Comparison of ENCODE assay signal across 8 mouse cellular contexts in the genomic region with DNA sequence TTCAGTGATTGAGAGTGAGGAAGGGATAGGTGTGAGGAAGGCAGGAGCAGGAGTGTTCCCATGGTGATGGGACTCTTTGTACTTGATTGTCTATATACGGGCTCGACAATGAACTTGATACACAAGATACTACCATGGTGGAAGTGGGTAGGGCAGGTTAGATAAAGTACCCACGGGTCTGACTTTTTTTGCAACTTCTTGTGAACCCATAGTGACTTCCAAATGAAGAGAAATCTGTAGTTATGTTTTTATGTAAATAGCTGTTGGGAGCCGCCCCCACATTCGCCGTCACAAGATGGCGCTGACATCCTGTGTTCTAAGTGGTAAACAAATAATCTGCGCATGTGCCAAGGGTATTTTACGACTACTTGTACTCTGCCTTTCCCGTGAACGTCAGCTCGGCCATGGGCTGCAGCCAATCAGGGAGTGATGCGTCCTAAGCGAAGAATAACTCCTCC. TPM values are rescaled to one million over a fixed set of nuclear protein-coding genes. Genes with fewer than 3 reads are reported as not detected.
DNase-seq lines count a peak whose midpoint lies in the region; ATAC-seq and TF ChIP-seq lines count a peak whose summit lies in the region.
"Not testable (repeated sequence)": the region's sequence is repeated elsewhere in the genome, so short reads cannot be mapped to it uniquely, and the experiment has no call there.
"Had no signal": no experiment of that assay in that cellular context is flagged by ENCODE, and none has a peak within 500 bp of the region (broad histone marks: within the 10 kb centered on the region; RNA-seq: fewer than 3 reads in every experiment).

No protein-coding gene starts in this region.

- H3K4me1 ChIP-seq in forebrain, embryonic 10.5 days, result peaks cover 43% of the 10 kb centered on the region
- peaks cover 7 to 14% of the 10 kb centered on the region in 2 experiments; a peak in 3 of 4 replicates for H3K4me1 ChIP-seq in heart, embryonic 14.5 days (ENCODE audit: control insufficient read depth in 2 of 2, insufficient read depth in 2 of 2, low read length in 2 of 2)
- not testable (repeated sequence) for H3K4me1 ChIP-seq in intestine, postnatal 0 days (replicated peaks; ENCODE audit: control insufficient read depth, insufficient read depth, low read length); olfactory bulb, adult 2 months (ENCODE audit: control insufficient read depth, insufficient read depth, low read length)
- peaks cover 11% of the 10 kb centered on the region for H3K4me1 ChIP-seq in liver, embryonic 11.5 days (replicated peaks; ENCODE audit: control insufficient read depth, insufficient read depth, low read length)
- peaks cover 21% of the 10 kb centered on the region for H3K4me1 ChIP-seq in midbrain, embryonic 11.5 days (ENCODE audit: control insufficient read depth, insufficient read depth, low read length)

- ATAC-seq in heart, embryonic 14.5 days (ENCODE audit: insufficient number of reproducible peaks, insufficient read depth, low FRiP score, low read depth), result 0 out of 2 replicates have a peak, but pooled peaks have one; percentile 38
- peak; percentile 65 for ATAC-seq in intestine, postnatal 0 days
- ATAC-seq in liver, embryonic 11.5 days (replicated peaks; ENCODE audit: low FRiP score), result peak; percentile 64; the same call in 1 of the 2 replicates
- peak; percentile 63 for ATAC-seq in midbrain, embryonic 11.5 days (ENCODE audit: low FRiP score)

- not testable (repeated sequence) for TF ChIP-seq POLR2A in olfactory bulb, adult 2 months (IDR thresholded peaks at IDR 0.05; ENCODE audit: insufficient read depth, low read depth, low read length)

- WGBS in forebrain, embryonic 10.5 days, result 27% methylated on average over 11 of the region's 14 CpGs
- WGBS in heart, embryonic 14.5 days, result 27% methylated on average over 7 of the region's 14 CpGs
- 17% methylated on average over 7 of the region's 14 CpGs for WGBS in intestine, postnatal 0 days
- WGBS in liver, embryonic 11.5 days, result 36% methylated on average over 7 of the region's 14 CpGs
- 22% methylated on average over 7 of the region's 14 CpGs for WGBS in midbrain, embryonic 11.5 days
- 19% methylated on average over 11 of the region's 14 CpGs for WGBS in olfactory bulb, adult 2 months

- not testable (repeated sequence) for H3K9me3 ChIP-seq in forebrain, embryonic 10.5 days; heart, embryonic 14.5 days (ENCODE audit: control insufficient read depth, low read length); intestine, postnatal 0 days (ENCODE audit: control insufficient read depth); liver, embryonic 11.5 days (ENCODE audit: control insufficient read depth, low read length); midbrain, embryonic 11.5 days (ENCODE audit: control insufficient read depth, low read length)

- H3K9ac ChIP-seq in heart, embryonic 14.5 days (ENCODE audit: low read length); intestine, postnatal 0 days (ENCODE audit: low read depth, low read length): not testable (repeated sequence)
- H3K9ac ChIP-seq in liver, embryonic 11.5 days (ENCODE audit: low read depth, low read length), result peak overlapping the region; percentile 40; the same call in 1 of the 2 replicates
- peak overlapping the region; percentile 42; the same call in 1 of the 2 replicates for H3K9ac ChIP-seq in midbrain, embryonic 11.5 days (ENCODE audit: low read length)

- H3K27ac ChIP-seq in forebrain, embryonic 10.5 days, result peak overlapping the region; percentile 75
- not testable (repeated sequence) for H3K27ac ChIP-seq in heart, embryonic 14.5 days (replicated peaks in 1 of 2; ENCODE audit: control insufficient read depth in 1 of 2, insufficient read depth in 1 of 2, low read depth in 2 of 2, low read length in 2 of 2); intestine, postnatal 0 days (ENCODE audit: low read depth, low read length); liver, embryonic 11.5 days (ENCODE audit: low read depth, low read length); midbrain, embryonic 11.5 days (ENCODE audit: low read depth, low read length)
- H3K27ac ChIP-seq in olfactory bulb, adult 2 months (ENCODE audit: insufficient read depth, low read depth, low read length), result peak overlapping the region; percentile 94

- peak overlapping the region; percentile 58 for H3K4me2 ChIP-seq in heart, embryonic 14.5 days (ENCODE audit: low read length)
- peak overlapping the region; percentile 64 for H3K4me2 ChIP-seq in intestine, postnatal 0 days (replicated peaks; ENCODE audit: low read depth)
- peak overlapping the region; percentile 58 for H3K4me2 ChIP-seq in liver, embryonic 11.5 days
- peak overlapping the region; percentile 39 for H3K4me2 ChIP-seq in midbrain, embryonic 11.5 days

- TF ChIP-seq CTCF in intestine, postnatal 0 days (IDR thresholded peaks at IDR 0.05; ENCODE audit: low read depth), result peak; percentile 1; the same call in 1 of the 2 replicates
- not testable (repeated sequence) for TF ChIP-seq CTCF in olfactory bulb, adult 2 months (IDR thresholded peaks at IDR 0.05; ENCODE audit: insufficient read depth, low read depth, low read length)

- peak overlapping the region; percentile 55 for H3K4me3 ChIP-seq in forebrain, embryonic 10.5 days
- H3K4me3 ChIP-seq in heart, embryonic 14.5 days (ENCODE audit: control insufficient read depth in 1 of 2, insufficient read depth in 1 of 2, low read depth in 1 of 2, low read length in 2 of 2), result peak overlapping the region; percentile 34 to 45; a peak in 3 of 4 replicates
- H3K4me3 ChIP-seq in intestine, postnatal 0 days (ENCODE audit: low read depth, low read length), result peak overlapping the region; percentile 51
- peak overlapping the region; percentile 55 for H3K4me3 ChIP-seq in liver, embryonic 11.5 days (ENCODE audit: low read depth, low read length)
- peak overlapping the region; percentile 26; the same call in 1 of the 2 replicates for H3K4me3 ChIP-seq in midbrain, embryonic 11.5 days (ENCODE audit: low read depth, low read length)
- not testable (repeated sequence) for H3K4me3 ChIP-seq in olfactory bulb, adult 2 months (ENCODE audit: insufficient read depth, low read depth, low read length)

- H3K27me3 ChIP-seq in forebrain, embryonic 10.5 days (ENCODE audit: poor library complexity, severe bottlenecking), result peaks cover 43% of the 10 kb centered on the region
- H3K27me3 ChIP-seq in heart, embryonic 14.5 days (ENCODE audit: control insufficient read depth, insufficient read depth, low read length), result peaks cover 34% of the 10 kb centered on the region
- H3K27me3 ChIP-seq in intestine, postnatal 0 days (replicated peaks; ENCODE audit: control insufficient read depth, insufficient read depth, low read length), result peaks cover 26% of the 10 kb centered on the region
- H3K27me3 ChIP-seq in liver, embryonic 11.5 days (replicated peaks; ENCODE audit: control insufficient read depth, insufficient read depth, low read length), result peaks cover 39% of the 10 kb centered on the region
- not testable (repeated sequence) for H3K27me3 ChIP-seq in midbrain, embryonic 11.5 days (ENCODE audit: control insufficient read depth, insufficient read depth, low read length)

- H3K36me3 ChIP-seq in forebrain, embryonic 10.5 days (replicated peaks); heart, embryonic 14.5 days (ENCODE audit: control insufficient read depth, insufficient read depth, low read length); intestine, postnatal 0 days (ENCODE audit: control insufficient read depth, insufficient read depth); liver, embryonic 11.5 days (ENCODE audit: control insufficient read depth, insufficient read depth, low read length); midbrain, embryonic 11.5 days (ENCODE audit: control insufficient read depth, insufficient read depth, low read length): not testable (repeated sequence)

- DNase-seq in cerebellum, adult 9-11 months, result peak; percentile 60
- DNase-seq in forebrain, embryonic 10.5 days (ENCODE audit: extremely low spot score, low spot score), result peak; percentile 54
- DNase-seq in liver, embryonic 11.5 days (ENCODE audit: low spot score), result peak; percentile 56
- DNase-seq in midbrain, embryonic 11.5 days (ENCODE audit: low spot score, missing footprints), result peak; percentile 96

RNA-seq across cellular contexts. Expression of a gene that starts 3.2 kb away (rescaled TPM):
- 8.3 and 9.1 TPM in 2 replicates for polyA plus RNA-seq in forebrain, embryonic 10.5 days (2016; fragmentation: Nextera tagmentation; extraction: Ambion mirVana)
- polyA plus RNA-seq in heart, embryonic 14.5 days (2014; fragmentation: Nextera tagmentation; extraction: Ambion mirVana), result 1.0 and 1.5 TPM in 2 replicates
- 3.7 and 4.3 TPM in 2 replicates for polyA plus RNA-seq in intestine, postnatal 0 days (2015; fragmentation: Nextera tagmentation; extraction: Ambion mirVana)
- polyA plus RNA-seq in liver, embryonic 11.5 days (2014; fragmentation: Nextera tagmentation; extraction: Ambion mirVana), result 0.44 and 0.45 TPM in 2 replicates
- 16.5 and 16.7 TPM in 2 replicates for polyA plus RNA-seq in midbrain, embryonic 11.5 days (2014; fragmentation: Nextera tagmentation; extraction: Ambion mirVana)
- 122 and 448 TPM in 2 replicates for polyA plus RNA-seq in olfactory bulb, adult 2 months (2012; ENCODE audit: insufficient read depth, insufficient read length, low replicate concordance, missing spikeins)
- polyA plus RNA-seq: erythroblast, embryonic 14.5 days had no signal
